Mouse (Mus musculus) hindbrain, embryonic 15.5 days (tissue): ENCODE results near the gene Rcc1. TPM values are rescaled to one million over a fixed set of nuclear protein-coding genes. Genes with fewer than 3 reads are reported as not detected.

ENCODE experiments used
- ATAC-seq: fragments of 200-750 bp; cut with Nextera tagmentation; 2 replicates; pipeline ENCODE4 v1.8.0; 2017; ENCODE audit warnings: low read depth, moderate number of reproducible peaks, moderate TSS enrichment; ENCODE audit not compliant: low FRiP score
- H3K27ac ChIP-seq: fragments of 300-500 bp; sonication (generic); replicated peaks from 2 replicates; pipeline ENCODE4 v1.5.1; 2015; ENCODE audit warnings: mild to moderate bottlenecking, inconsistent platforms
- H3K27me3 ChIP-seq: fragments of 300-500 bp; sonication (generic); 2 replicates; pipeline ENCODE4 v1.6.1; 2015; ENCODE audit warnings: control low read depth, inconsistent platforms
- H3K36me3 ChIP-seq: fragments of 300-500 bp; sonication (generic); 2 replicates; pipeline ENCODE4 v1.6.1; 2015; ENCODE audit warnings: control low read depth, inconsistent platforms
- H3K4me1 ChIP-seq: fragments of 300-500 bp; sonication (generic); replicated peaks from 2 replicates; pipeline ENCODE4 v1.6.1; 2015; ENCODE audit warnings: control low read depth, inconsistent platforms
- H3K4me2 ChIP-seq: fragments of 300-500 bp; sonication (generic); 2 replicates; pipeline ENCODE4 v1.6.1; 2015; ENCODE audit warnings: moderate library complexity, mild to moderate bottlenecking, inconsistent platforms
- H3K4me3 ChIP-seq: fragments of 300-500 bp; sonication (generic); 2 replicates; pipeline ENCODE4 v1.5.1; 2015; ENCODE audit warnings: mild to moderate bottlenecking, inconsistent platforms
- H3K9ac ChIP-seq: fragments of 300-500 bp; sonication (generic); 2 replicates; pipeline ENCODE4 v1.6.1; 2015; ENCODE audit warnings: inconsistent platforms
- H3K9me3 ChIP-seq: fragments of 300-500 bp; sonication (generic); 2 replicates; pipeline ENCODE4 v1.6.1; 2016; ENCODE audit warnings: control low read depth, inconsistent platforms
- WGBS: fragments of 180-500 bp; shearing (Covaris S2); methylation state at CpG from one replicate; pipeline ENCODE4 v1.1.7; 2015; 5-methylcytosine and 5-hydroxymethylcytosine counted together
- polyA plus RNA-seq: library from polyadenylated mRNA; unstranded; fragments of >200 nt; fragmentation: Nextera tagmentation; extraction: Ambion mirVana; gene quantifications from 2 replicates; pipeline ENCODE4 v1.2.1, GENCODE M21; 2015

Gene Rcc1
- polyA plus RNA-seq, 1 experiment from 2014 or later, result 35.4 TPM

DNA sequence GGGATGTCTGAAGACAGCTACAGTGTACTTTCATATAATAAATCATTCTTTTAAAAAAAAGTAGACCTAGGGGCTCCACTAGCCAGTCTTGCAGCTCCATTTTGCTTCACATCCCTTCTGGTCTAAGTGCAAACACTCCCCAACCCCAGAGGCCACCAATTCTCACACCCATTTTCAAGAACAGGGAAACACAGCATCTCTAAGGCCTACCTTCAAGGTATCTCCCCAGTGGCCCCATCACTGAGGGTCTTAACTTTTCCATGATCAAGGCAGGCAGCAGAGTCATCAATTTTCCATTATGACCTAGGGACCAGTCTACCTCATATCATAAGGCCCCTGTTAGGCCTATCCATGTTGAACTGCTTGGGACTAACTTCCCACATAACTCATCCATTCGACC is 2.0 kb downstream of the Rcc1 start:
- Histone ChIP-seq H3K4me1 (peaks cover 24% of the 10 kb centered on the region), H3K36me3 (peaks cover 4% of the 10 kb centered on the region; the same call in 1 of the 2 replicates), H3K27me3 (no peaks in the 10 kb centered on the region), H3K9me3 (no peaks in the 10 kb centered on the region), H3K9ac (no peak overlapping the region), H3K4me3 (no peak overlapping the region), H3K27ac (no peak overlapping the region), H3K4me2 (peak overlapping the region; percentile 95)
- ATAC-seq, result no peak
- 46% methylated on average over 1 of the region's 1 CpGs for WGBS

DNA sequence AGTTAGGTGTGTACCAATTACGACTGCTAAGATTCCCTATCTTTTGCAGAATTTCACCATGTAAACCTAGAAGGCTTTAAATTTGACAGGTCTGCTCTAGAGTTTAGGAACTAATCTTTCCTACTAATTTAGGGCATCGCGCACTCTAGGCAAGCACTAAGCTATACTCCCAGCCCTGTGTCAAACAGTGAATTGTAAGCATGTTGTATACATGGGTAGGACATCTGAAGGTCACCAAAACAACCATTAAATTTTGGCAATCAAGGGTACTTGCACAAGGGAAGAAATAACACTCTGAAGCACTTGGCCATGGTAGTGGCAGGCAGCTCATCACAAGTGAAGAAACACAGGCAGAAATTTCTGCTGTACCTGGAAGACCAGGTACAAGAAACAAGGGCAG is 2.6 kb downstream of the Rcc1 start:
- WGBS, result 76% methylated on average over 3 of the region's 3 CpGs
- no peak overlapping the region for H3K4me3 ChIP-seq
- no peak overlapping the region for H3K27ac ChIP-seq
- peaks cover 4% of the 10 kb centered on the region; the same call in 1 of the 2 replicates for H3K36me3 ChIP-seq
- H3K9me3 ChIP-seq, result no peaks in the 10 kb centered on the region
- peaks cover 24% of the 10 kb centered on the region for H3K4me1 ChIP-seq
- no peak overlapping the region for H3K4me2 ChIP-seq
- no peaks in the 10 kb centered on the region for H3K27me3 ChIP-seq
- H3K9ac ChIP-seq, result no peak overlapping the region
- no peak for ATAC-seq

DNA sequence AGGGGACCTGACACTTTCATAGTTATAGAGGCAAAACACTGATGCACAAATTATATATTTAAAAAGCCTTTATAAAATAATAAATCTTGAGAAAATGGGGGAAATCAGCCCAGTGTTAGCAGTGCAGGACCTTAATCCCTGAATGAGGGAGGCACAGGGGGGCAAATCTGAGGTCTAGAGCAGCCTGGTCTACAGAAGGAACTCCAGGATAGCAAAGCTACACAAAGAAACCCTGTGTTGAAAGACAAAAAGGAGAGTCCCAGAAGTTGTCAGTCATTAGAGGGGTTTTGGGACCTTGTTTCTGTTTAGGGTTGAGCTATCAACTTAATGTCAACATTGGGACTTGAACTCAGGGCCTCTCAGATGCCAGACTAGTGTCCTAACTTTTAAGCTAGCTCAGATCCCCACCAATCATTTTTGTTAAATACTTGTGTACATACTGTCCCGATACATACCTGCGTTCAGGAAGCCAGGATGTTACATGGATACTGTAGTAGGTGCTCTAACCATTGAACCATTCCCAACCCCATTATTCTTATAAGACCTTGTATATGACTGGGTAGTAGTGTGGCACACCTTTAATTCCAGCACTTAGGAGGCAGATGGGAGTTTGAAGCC is 3.2 kb downstream of the Rcc1 start:
- Histone ChIP-seq H3K4me3 (no peak overlapping the region), H3K9me3 (no peaks in the 10 kb centered on the region), H3K36me3 (peaks cover 4% of the 10 kb centered on the region; the same call in 1 of the 2 replicates), H3K4me1 (peaks cover 24% of the 10 kb centered on the region), H3K27me3 (no peaks in the 10 kb centered on the region), H3K27ac (no peak overlapping the region), H3K9ac (no peak overlapping the region), H3K4me2 (no peak overlapping the region)
- no peak for ATAC-seq
- 46% methylated on average over 2 of the region's 2 CpGs for WGBS

DNA sequence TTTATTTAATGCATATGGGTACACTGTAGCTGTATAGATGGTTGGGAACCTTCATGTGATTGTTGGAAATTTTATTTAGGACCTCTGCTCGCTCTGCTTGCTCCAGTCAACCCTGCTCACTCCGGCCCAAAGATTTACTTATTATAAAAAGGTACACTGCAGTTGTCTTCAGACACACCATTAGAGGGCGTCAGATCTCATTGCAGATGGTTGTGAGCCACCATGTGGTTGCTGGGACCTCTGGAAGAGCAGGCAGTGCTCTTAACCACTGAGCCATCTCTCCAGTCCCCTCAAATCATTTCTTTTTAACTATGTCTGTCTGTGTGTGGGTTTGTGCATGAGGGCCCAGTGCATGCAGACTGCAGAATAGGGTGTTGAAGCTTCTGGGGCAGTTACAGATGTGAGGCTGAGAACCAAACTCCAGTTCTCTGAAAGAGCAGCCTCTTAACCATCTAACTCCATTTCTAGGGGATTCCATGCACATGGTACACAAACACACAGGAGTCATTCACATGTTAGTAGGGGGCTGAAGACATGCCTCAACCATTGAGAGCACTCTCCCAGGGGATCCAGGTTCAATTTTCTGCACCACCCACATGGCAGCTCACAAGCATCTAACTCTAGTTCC is 3.8 kb downstream of the Rcc1 start:
- 58% methylated on average over 3 of the region's 3 CpGs for WGBS
- Histone ChIP-seq H3K4me3 (no peak overlapping the region), H3K4me1 (peaks cover 30% of the 10 kb centered on the region), H3K27ac (no peak overlapping the region), H3K9me3 (no peaks in the 10 kb centered on the region), H3K4me2 (no peak overlapping the region), H3K9ac (no peak overlapping the region), H3K36me3 (peaks cover 4% of the 10 kb centered on the region; the same call in 1 of the 2 replicates), H3K27me3 (no peaks in the 10 kb centered on the region)
- ATAC-seq, result no peak

DNA sequence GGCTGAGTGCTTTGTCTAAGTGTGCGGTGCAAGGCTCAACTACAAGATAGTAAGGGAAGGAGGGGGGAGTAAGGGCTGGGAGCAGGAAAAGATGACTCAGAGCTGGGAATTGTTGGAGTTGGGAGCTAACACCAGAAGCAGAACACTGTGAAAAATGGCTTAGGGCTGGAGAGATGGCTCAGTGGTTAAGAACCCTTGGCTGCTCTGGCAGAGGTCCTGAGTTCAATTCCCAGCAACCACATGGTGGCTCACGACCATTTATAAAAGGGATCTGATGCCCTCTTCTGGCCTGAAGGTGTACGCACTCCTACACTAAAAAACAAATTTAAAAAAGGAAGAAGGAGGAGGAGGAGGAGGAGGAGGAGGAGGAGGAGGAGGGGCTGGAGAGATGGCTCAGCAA is 6.7 kb downstream of the Rcc1 start:
- no peaks in the 10 kb centered on the region for H3K9me3 ChIP-seq
- 68% methylated on average over 3 of the region's 3 CpGs for WGBS
- H3K4me2 ChIP-seq, result no peak overlapping the region
- ATAC-seq, result no peak
- H3K9ac ChIP-seq, result no peak overlapping the region
- no peaks in the 10 kb centered on the region for H3K27me3 ChIP-seq
- H3K4me1 ChIP-seq, result peaks cover 26% of the 10 kb centered on the region
- no peak overlapping the region for H3K4me3 ChIP-seq
- H3K27ac ChIP-seq, result no peak overlapping the region
- peaks cover 4% of the 10 kb centered on the region; the same call in 1 of the 2 replicates for H3K36me3 ChIP-seq

DNA sequence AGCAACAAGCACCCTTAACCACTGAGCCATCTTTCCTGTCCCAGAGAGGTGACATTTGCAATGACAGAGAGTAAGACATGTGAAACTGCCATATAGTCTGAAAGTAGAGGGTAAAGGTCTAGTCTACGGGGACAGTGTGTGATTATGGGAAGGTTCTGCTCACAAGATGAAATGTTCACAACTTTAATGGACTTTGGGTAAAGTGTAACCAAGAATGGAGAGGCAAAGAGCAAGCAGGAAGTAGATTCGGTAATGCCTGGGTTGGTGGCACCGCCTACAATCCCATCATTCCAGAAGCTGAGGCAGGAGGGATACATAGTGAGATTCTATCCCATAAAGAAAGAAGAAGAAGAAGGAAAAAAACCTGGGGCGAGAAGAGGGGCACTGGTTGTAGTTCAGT is 7.1 kb downstream of the Rcc1 start:
- Histone ChIP-seq H3K9me3 (no peaks in the 10 kb centered on the region), H3K27ac (no peak overlapping the region), H3K4me2 (no peak overlapping the region), H3K4me3 (no peak overlapping the region), H3K4me1 (peaks cover 22% of the 10 kb centered on the region), H3K9ac (no peak overlapping the region), H3K36me3 (peaks cover 3% of the 10 kb centered on the region; the same call in 1 of the 2 replicates), H3K27me3 (no peaks in the 10 kb centered on the region)
- 86% methylated on average over 4 of the region's 4 CpGs for WGBS
- ATAC-seq, result no peak

DNA sequence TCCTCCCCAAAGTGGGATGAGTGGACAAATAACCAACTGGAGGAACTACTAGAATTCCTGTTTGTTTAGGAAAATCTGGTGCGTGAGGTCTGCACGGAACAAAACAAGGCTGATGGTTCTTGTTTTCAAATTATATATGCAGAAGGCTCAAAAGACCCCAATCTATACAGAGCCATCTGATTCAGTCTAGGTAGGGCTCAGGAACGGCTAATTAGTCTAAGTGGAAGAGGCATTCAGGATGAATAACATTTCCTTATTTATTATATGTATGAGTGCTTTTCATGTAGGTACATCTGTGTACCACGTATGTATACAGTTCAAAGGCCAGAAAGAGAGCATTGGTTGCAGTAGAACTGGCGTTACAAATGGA is 7.6 kb downstream of the Rcc1 start:
- Histone ChIP-seq H3K4me3 (peak overlapping the region; percentile 69), H3K4me2 (peak overlapping the region; percentile 91), H3K4me1 (peaks cover 18% of the 10 kb centered on the region), H3K36me3 (no peaks in the 10 kb centered on the region), H3K9me3 (no peaks in the 10 kb centered on the region), H3K27ac (no peak overlapping the region), H3K27me3 (no peaks in the 10 kb centered on the region), H3K9ac (no peak overlapping the region)
- WGBS, result 46% methylated on average over 5 of the region's 5 CpGs
- peak; percentile 27; the same call in 1 of the 2 replicates for ATAC-seq

DNA sequence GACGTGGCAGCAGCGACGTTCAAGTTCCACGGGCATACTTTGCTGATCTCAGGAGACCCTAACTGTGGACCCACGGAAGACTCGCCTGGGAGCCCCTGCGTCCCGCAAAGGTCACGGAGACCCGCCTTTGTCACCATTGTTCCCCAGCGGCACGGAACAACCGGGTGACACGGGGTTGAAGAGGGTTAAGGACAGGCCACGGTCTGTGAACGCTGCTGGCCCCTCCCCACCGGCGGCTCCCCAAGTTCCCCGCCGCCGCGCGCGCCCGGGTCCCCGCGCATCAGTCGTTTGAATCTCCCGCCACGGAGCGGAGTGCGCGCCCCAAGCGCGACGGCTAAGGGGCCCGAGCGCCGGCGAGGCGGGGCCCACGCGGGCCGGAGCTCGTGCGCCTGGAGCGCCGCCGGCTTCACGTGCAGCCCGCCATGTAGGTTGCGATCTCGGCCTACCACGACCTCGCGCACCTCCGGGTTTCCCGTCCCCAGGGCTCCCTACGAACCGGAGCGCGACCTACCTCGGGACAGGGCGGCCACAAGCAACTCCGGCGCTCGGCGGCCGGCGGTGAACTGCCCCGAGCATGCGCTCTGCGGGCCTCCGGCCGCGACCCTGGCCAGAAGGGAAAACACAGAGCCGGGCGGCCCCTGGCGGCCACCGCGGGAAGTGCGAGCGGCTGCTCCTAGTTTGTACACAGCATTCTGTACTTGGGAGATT is 8.1 kb downstream of the Rcc1 start:
- WGBS, result under 1% methylated on average over 68 of the region's 83 CpGs
- Histone ChIP-seq H3K4me2 (peak overlapping the region; percentile 91), H3K36me3 (no peaks in the 10 kb centered on the region), H3K4me1 (peaks cover 18% of the 10 kb centered on the region), H3K27me3 (no peaks in the 10 kb centered on the region), H3K27ac (no peak overlapping the region), H3K9ac (peak overlapping the region; percentile 68), H3K4me3 (peak overlapping the region; percentile 69), H3K9me3 (no peaks in the 10 kb centered on the region)
- ATAC-seq, result peak; percentile 90

DNA sequence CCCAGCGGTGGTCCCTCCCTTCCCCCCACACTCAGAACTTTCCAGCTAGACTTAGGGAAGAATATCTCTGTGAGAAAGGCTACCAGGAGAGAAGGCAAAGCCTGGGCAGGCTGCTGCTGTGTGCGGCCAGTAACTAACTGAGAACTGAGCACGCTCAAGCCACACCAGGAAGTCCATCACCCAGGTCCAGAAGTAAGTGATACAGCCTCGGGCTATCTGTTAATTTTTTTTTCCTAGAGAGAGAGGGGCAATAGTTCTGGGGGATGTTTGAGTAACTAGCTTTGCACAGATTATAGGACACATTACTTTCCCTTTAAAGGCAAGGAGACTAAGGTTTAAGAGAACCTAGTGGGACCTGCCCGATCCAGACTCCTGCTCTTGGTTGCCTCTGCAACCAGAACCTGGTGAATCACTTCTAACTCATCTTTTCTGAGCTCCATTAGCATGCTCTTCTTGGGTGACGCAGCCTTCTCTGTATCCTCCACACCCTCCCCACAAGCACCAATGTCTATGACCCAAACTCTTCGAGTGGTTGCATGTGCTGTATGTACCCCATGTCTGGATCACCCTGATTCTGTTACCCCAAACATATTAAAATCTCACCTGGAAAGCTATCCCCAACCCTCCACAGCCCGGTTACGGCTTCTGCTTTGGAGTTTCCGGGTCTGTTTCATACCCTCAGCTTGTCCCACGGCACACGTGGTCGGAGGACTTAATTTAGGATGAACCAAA is 8.8 kb downstream of the Rcc1 start:
- peak overlapping the region; percentile 68 for H3K9ac ChIP-seq
- no peaks in the 10 kb centered on the region for H3K36me3 ChIP-seq
- H3K27me3 ChIP-seq, result no peaks in the 10 kb centered on the region
- 6% methylated on average over 13 of the region's 13 CpGs for WGBS
- no peaks in the 10 kb centered on the region for H3K9me3 ChIP-seq
- H3K4me1 ChIP-seq, result peaks cover 18% of the 10 kb centered on the region
- peak overlapping the region; percentile 69 for H3K4me3 ChIP-seq
- no peak for ATAC-seq
- H3K27ac ChIP-seq, result no peak overlapping the region
- H3K4me2 ChIP-seq, result peak overlapping the region; percentile 91

DNA sequence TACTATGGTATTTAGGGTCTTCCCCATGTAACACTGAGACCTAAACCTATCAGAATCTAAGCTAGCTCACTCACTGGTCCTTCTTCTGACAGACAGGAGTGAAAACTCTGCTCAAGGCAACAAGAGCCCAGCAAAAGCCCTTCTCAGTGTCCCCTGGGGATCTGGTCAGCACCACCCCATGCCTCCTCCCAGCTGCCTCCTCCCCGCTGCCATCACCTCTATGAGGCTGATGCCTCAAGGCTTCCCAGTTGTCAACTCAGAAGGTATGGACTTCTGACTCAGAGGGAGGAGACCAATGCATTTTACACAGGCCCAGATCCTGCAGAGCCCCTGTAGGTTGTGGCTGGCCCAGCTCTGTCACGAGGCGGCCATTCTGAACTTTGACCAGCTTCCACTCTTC is 12.0 kb downstream of the Rcc1 start:
- no peak overlapping the region for H3K4me3 ChIP-seq
- H3K27me3 ChIP-seq, result no peaks in the 10 kb centered on the region
- H3K27ac ChIP-seq, result no peak overlapping the region
- H3K9ac ChIP-seq, result no peak overlapping the region
- no peaks in the 10 kb centered on the region for H3K9me3 ChIP-seq
- peaks cover 18% of the 10 kb centered on the region for H3K4me1 ChIP-seq
- 92% methylated on average over 3 of the region's 3 CpGs for WGBS
- no peak for ATAC-seq
- no peak overlapping the region for H3K4me2 ChIP-seq
- peaks cover 4% of the 10 kb centered on the region; the same call in 1 of the 2 replicates for H3K36me3 ChIP-seq

DNA sequence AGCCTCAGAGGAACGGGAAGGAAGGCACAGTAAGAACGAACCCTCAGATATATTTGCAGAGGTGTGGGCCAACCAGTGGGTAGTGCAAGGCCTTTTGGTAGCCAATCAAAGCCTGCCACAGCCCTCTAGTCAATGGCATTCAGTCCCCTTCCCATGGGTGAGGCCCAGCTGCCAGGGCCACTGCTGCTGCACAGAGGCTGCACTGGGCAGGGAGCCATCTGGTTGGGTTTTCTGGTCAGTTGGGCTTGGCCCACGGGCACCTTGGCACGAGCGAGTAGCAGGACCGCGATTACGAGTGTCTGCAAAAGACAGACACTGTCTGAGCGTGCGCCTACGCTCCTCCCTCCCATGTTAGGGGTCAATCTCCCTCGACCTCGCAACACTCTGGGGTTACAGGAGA is 14.5 kb downstream of the Rcc1 start:
- ATAC-seq, result no peak

DNA sequence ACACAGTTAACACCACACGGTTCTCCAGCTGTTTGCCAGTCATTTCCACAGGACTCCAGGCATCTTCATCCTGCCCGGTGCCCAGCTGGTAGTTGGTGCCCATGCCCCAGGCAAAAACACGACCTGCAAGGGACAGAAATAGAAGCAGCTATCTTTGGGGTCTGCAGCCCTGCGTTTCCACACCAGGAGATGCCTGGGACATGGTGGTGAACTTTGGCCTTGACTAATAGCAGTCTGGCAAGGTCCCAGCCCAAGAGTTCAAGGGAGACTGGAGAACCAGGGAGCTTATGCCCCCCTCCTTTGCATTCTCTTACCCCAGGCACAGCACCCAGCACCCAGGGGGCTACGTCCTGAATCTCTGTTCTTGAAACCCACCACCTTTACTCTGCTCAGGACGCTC is 20.5 kb downstream of the Rcc1 start:
- H3K9me3 ChIP-seq, result no peaks in the 10 kb centered on the region
- no peaks in the 10 kb centered on the region for H3K27me3 ChIP-seq
- peaks cover 23% of the 10 kb centered on the region for H3K36me3 ChIP-seq
- H3K4me1 ChIP-seq, result peaks cover 17% of the 10 kb centered on the region
- no peak overlapping the region for H3K4me3 ChIP-seq
- no peak overlapping the region for H3K4me2 ChIP-seq
- H3K27ac ChIP-seq, result no peak overlapping the region
- no peak overlapping the region for H3K9ac ChIP-seq
- 92% methylated on average over 6 of the region's 6 CpGs for WGBS
- ATAC-seq, result no peak

More for the DNA sequence above, 14.5 kb downstream of the Rcc1 start:
- Histone ChIP-seq H3K27ac (no peak overlapping the region), H3K4me3 (no peak overlapping the region), H3K9me3 (no peaks in the 10 kb centered on the region), H3K9ac (no peak overlapping the region), H3K4me2 (no peak overlapping the region), H3K36me3 (peaks cover 13% of the 10 kb centered on the region), H3K4me1 (peaks cover 7% of the 10 kb centered on the region), H3K27me3 (no peaks in the 10 kb centered on the region)
- WGBS, result 78% methylated on average over 13 of the region's 13 CpGs
